Mouse (Mus musculus): Measurements from ENCODE around the gene Neurl3. TPM values are rescaled to one million over a fixed set of nuclear protein-coding genes. Genes with fewer than 3 reads are reported as not detected.

Gene Neurl3
- polyA plus RNA-seq, 1 experiment from 2014 or later = 0.67 TPM

GRCm38 (mm10) chr1:36230919-36231705 lies 43.4 kb downstream of the Neurl3 start:
- Histone ChIP-seq H3K27ac (no peak overlapping the region), H3K4me1 (replicated peaks) (no peaks in the 10 kb centered on the region), H3K27me3 (no peaks in the 10 kb centered on the region), H3K9me3 (no peaks in the 10 kb centered on the region), H3K4me2 (replicated peaks) (no peak overlapping the region), H3K9ac (replicated peaks) (no peak overlapping the region), H3K36me3 (peaks cover 58% of the 10 kb centered on the region), H3K4me3 (replicated peaks) (no peak overlapping the region)
- no peak for ATAC-seq
- 85% methylated on average over 7 of the region's 7 CpGs for WGBS

DNA sequence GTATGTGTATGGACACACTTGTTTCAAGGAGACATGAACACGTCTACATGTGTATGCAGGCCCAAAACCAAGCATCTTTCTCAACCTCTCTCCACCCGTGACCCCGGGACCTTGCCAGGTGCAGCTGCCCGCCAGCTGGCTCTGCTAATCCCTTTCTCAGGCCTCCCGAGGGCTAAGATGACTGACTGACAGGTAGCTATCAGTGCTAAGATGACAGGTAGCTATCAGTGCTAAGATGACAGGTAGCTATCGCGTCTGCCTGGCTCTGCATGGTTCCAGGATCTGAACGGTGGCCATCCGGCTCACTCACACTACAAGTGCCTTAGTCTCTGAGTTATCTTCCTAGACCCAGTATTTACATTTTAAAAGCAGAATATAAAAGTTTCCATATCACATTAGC lies 46.0 kb downstream of the Neurl3 start:
- H3K36me3 ChIP-seq = peaks cover 64% of the 10 kb centered on the region
- H3K4me2 ChIP-seq (replicated peaks) = no peak overlapping the region
- WGBS = 85% methylated on average over 9 of the region's 9 CpGs
- H3K4me1 ChIP-seq (replicated peaks) = no peaks in the 10 kb centered on the region
- H3K9ac ChIP-seq (replicated peaks) = no peak overlapping the region
- no peaks in the 10 kb centered on the region for H3K9me3 ChIP-seq
- no peak overlapping the region for H3K4me3 ChIP-seq (replicated peaks)
- no peak overlapping the region for H3K27ac ChIP-seq
- ATAC-seq = no peak
- no peaks in the 10 kb centered on the region for H3K27me3 ChIP-seq

DNA sequence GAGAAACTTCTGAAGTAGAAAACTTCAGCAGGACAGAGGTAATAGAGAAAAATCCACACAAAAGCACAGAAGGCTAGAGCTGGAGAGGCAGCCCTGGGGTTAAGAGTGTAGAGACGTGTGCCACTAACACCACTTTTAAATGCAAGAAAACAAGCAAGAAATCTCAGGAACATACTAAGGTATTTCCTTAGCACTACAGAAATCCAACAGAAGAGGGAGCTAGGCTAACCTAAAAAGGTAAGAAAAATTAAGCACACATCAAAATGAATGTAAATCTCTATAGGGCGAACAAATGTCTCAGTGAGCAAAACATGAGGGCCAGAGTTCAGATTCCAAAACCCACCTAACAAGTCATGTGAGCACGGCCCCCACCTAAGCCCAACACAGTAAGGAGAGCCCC lies 49.8 kb downstream of the Neurl3 start:
- Histone ChIP-seq H3K27me3 (no peaks in the 10 kb centered on the region), H3K36me3 (peaks cover 76% of the 10 kb centered on the region), H3K4me2 (replicated peaks) (no peak overlapping the region), H3K9ac (replicated peaks) (no peak overlapping the region), H3K4me1 (replicated peaks) (no peaks in the 10 kb centered on the region), H3K27ac (no peak overlapping the region), H3K9me3 (no peaks in the 10 kb centered on the region), H3K4me3 (replicated peaks) (no peak overlapping the region)
- 86% methylated on average over 3 of the region's 3 CpGs for WGBS
- no peak for ATAC-seq

Other genes starting within 250 kb of the Neurl3 start
- gene Hs6st1, start 206.3 kb downstream of the Neurl3 start, polyA plus RNA-seq (2015; fragmentation: Nextera tagmentation; extraction: Ambion mirVana) = 10.4 and 11.0 TPM in 2 replicates
- 49.9 and 53.7 TPM in 2 replicates for gene Uggt1, start 30.0 kb downstream of the Neurl3 start, polyA plus RNA-seq (2015; fragmentation: Nextera tagmentation; extraction: Ambion mirVana)
- 2.3 and 2.4 TPM in 2 replicates for gene Arid5a, start 33.1 kb upstream of the Neurl3 start, polyA plus RNA-seq (2015; fragmentation: Nextera tagmentation; extraction: Ambion mirVana)
- gene Kansl3, start 94.5 kb upstream of the Neurl3 start, polyA plus RNA-seq (2015; fragmentation: Nextera tagmentation; extraction: Ambion mirVana) = 40.6 and 41.9 TPM in 2 replicates
- 1.9 and 2.5 TPM in 2 replicates for gene Fer1l5, start 97.6 kb upstream of the Neurl3 start, polyA plus RNA-seq (2015; fragmentation: Nextera tagmentation; extraction: Ambion mirVana)
- gene Lman2l, start 170.6 kb upstream of the Neurl3 start, polyA plus RNA-seq (2015; fragmentation: Nextera tagmentation; extraction: Ambion mirVana) = 66.8 and 72.1 TPM in 2 replicates
- 8.8 and 10.0 TPM in 2 replicates for gene Cnnm4, start 196.9 kb upstream of the Neurl3 start, polyA plus RNA-seq (2015; fragmentation: Nextera tagmentation; extraction: Ambion mirVana)
- gene Cnnm3, start 237.2 kb upstream of the Neurl3 start, polyA plus RNA-seq (2015; fragmentation: Nextera tagmentation; extraction: Ambion mirVana) = 4.2 and 4.8 TPM in 2 replicates